Mouse (Mus musculus) hindlimb bud, embryonic 11.5 days (tissue): ENCODE data around the gene 9530003J23Rik.
"Not testable (repeated sequence)": the region's sequence is repeated elsewhere in the genome, so short reads cannot be mapped to it uniquely, and the experiment has no call there.

Experiments used
- DNase-seq: peaks from one replicate; pipeline ENCODE4 v3.0.0-alpha.2; 2012; ENCODE audit warnings: low read depth, low spot score; ENCODE audit errors: extremely low spot score

The 9530003J23Rik gene

DNA sequence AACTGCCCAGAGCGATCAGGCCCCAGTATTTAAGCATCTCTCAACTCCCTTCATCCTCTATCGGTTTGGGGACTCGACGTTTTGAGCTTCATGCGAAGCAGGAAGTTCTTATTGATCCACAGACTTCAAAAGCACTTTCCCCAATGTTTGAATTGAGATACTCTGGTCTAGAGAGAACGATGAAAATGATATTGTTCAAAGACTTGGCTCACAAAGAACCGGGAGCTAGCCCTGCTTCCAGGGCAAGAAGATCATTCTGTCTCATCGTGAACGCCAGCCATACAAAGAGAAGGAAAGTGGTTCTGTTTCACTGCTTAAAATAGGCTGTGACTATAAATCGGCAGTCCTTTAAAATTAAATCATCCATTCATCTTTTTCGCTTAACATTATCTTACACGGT lies at the start of gene 9530003J23Rik:
9530003J23Rik (minus strand) TSS at position 101 of the 400 bp plus-strand sequence.
- DNase-seq = no peak

DNA sequence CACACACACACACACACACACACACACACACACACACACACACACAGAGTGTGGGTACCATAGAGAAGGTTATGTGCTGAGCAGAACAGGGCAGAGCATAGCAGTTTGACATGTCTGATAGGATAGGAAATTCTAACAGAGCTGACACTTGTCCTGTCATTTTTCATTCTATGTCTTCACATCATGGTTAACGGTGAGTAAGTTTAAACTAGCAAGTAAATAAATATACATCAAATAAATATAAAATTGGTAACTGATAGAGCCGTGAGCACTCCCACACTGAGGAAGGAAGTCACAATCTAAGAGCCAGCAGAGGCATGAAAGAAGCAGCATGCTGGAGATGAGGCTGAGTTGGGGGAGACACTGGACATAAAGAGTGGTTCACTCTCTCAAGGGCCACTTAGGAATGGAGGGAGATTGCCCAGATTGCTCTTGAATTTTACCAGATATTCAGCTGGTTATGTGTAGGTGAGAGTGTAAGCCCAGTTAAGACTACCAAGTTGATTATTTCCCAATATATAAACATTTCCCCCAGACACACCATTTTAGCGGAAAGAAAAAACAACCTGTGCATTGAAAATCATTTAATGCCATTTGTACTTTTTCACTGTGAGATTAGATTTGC lies 48.8 kb upstream of the 9530003J23Rik start:
- DNase-seq = no peak

DNA sequence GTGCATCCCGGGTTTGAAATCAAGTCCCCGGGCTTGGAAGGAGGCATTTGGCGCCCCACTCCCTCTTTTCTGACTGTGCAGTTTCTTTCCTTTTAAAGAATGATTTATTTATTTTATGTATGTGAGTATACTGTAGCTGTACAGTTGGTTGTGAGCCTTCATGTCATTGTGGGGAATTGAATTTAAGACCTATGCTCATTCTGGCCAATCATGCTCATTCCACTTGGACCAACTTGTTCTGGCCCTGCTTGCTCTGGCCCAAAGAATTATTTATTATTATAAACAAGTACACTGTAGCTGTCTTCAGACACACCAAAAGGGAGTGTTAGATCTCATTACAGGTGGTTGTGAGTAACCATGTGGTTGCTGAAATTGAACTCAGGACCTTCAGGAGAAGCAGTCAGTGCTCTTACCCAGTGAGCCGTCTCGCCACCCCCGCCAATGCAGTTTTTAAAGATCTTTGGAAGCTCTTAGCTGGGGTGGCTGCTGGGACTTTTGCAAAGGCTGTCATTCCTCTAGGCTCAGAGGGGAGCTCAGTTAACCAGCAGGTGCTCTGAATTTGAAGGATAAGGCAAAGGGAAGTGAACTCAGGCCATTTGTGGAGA lies 48.0 kb upstream of the 9530003J23Rik start:
- no peak for DNase-seq

DNA sequence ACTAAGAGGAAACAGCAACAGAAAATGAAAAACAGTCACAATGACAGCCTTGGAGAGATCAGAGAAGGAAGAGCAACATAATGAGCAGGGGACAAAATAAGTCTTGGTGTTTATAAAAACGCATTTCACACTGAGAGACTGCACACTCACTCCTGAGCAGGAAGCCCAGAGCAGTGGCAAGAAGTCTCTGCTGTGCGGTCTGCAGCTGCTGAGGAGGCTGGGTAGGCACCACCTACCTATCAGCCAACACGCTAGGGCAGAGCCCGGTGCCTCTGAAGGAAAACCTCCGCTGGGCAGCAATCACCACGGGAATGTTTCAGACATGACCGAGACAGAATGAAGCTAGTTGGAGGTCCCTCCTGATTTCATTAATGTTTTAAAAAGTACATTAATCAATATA lies 47.1 kb upstream of the 9530003J23Rik start:
- not testable (repeated sequence) for DNase-seq

DNA sequence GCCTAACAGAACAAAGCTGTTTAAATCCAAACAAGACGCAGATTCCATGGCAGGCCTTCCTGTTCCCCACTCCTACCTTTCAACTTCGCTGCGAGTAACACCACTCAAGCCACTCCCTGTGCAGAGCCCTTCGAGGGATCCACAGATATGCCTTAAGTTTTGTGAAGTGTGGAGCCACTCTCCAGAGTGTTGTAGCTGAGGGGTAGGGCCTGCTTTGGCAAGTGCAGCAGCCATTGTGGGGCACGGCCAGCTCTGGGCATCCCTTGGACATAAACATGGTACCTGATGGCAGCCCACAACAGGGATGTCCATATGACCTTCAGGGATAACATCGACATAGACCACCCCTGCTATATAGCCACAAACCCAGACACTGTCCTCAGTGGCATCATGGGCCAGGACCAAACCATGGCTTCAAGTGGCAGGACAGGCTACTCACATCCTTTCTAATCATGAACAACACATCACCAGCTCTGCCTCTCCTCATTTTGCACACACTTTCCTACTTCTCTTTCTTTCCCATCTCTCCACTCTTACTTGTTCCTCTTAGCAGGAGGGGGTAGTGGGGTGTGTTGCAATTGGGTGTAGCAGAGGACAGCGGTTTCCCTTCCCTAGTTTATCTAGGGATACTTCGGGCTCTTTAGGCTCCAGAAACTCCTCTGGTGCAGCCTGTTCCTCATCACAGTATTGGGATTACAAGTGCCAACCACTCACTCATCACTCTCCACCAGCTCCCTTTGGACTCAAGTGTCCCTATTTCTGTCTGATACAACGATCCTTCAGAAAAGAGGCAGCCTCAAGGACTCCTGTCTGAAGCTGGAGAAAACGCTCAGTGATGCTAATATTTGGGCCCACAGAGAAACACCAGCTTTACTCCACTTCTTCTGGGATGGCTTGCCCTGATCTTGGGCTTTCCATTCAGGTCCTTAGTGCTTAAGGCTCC lies 46.3 kb upstream of the 9530003J23Rik start:
- DNase-seq = no peak

DNA sequence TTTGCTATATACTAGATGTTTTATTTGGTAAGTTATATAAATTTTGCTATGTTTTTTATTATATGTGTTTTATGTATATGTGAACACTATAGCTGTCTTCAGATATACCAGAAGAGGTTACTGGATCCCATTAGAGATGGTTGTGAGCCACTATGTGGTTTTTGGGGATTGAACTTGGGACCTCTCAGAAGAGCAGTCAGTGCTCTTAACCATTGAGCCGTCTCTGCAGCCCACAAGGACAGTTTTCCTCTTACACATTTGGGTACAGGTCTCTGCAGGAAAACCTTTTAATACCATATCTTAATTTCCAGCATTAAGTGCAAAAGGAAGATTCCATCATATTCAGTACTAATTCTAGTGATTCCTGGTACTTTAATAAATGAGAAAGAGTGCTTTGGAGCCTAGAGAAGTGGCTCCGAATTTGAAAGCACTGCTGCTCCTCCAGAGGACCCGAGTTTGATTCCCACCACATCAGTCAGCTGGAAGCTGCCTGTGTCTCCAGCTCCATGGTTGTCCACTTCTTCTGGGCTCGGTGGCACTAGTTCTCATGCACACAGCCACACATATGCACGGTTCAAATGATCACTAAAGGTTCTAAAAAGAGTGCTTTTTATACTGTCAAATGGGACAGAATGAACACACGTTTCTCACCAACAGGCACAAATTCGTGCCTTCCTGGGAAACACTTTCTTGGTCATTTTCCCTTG lies 45.5 kb upstream of the 9530003J23Rik start:
- DNase-seq = no peak

DNA sequence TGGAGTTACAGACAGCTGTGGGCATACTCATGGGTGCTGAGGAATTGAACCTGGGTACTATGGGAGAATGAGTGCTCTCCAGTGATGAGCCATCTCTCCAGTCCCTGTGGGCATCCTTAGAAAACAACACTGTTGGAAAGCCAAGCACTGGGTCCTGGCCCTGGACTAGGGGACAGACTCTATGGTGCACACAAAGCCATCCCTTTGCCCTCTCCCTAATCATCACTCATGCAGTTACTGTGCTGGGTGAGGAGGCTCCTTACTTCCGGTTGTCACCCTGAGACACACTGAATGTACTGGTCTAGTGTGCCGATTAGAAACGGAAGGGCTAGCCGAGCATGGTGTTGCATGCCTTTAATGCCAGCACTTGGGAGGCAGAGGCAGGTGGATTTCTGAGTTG lies 44.7 kb upstream of the 9530003J23Rik start:
- not testable (repeated sequence) for DNase-seq

DNA sequence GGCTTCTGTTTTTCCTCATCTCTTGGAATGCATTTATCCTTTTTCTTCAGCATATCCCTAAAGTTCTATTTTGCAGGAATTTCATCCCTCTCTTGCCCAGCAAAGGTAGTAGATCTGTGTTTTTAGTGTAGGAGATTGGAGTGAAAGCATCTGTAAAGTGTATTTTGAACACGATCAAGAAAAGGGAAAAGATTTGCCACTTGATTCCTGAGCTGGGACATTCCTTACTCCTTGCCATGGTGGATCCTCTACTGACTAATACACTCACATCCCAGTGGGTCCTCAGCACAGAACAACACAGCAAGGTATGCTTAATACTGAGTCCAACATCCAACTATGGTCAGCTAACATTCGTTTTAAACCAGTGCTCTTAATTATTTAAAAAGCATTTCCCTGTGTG lies 44.0 kb upstream of the 9530003J23Rik start:
- DNase-seq = no peak

DNA sequence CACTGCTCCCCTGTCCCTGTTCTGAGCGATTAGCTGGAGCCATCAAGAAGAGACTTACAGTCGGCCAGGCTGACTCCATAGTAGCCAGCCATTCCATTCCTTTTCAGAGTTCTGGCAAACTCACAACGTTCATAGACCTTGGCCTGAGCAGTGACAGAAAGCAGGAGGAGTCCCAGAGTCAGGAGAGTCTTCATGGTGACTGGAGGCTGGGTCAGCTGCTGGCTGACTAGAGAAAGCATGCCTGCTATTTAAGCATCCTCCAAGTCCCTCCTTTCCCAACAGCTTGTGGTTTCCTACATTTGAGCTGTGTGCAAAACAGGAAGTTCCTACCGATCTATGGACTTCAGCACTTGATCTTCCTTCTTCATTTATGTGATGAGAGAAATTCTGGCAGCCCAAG lies 43.5 kb upstream of the 9530003J23Rik start, which contains the start of gene Lyz2:
Lyz2 (minus strand) TSS at position 273 of the 400 bp plus-strand sequence.
- no peak for DNase-seq

DNA sequence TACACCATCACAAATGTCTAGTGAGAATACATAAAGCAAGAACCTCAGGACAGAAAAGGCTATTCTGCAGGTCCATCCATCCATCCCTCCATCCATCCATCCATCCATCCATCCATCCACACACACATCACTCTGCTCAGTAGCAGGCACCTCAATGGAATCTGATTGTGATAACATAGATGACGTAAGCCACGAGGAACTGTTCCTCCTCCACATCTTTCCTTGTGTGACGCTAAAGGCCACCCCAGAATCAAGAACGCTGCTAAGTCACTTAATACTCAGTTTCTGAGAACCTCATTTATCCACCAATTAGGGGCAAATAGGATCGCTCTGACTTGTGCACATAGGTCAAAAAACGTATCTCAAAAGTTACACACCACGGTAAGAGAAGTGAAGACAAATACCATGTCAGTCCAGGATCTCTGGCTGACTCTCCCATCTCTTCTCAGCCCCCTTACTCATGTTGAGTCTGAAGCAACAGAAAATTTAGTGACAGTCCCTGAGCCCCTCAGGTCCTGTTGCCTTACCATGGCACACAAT lies 42.9 kb upstream of the 9530003J23Rik start:
- no peak for DNase-seq

DNA sequence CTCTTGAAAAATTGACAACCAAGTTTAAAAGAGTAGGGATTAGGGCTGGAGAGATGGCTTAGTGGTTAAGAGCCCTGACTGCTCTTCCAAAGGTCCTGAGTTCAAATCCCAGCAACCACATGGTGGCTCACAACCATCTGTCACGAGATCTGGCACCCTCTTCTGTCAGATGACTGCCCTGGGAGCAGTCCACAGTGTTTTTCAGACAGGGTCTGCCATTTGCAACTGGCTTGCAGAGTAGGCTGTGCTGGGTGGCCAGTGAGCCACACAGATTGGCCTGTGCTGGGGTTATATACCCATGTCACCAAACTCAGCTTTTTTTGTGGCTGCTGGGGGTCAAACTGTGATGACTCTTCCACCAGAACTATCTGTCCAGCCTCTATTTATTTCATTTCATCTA lies 41.5 kb upstream of the 9530003J23Rik start:
- DNase-seq = no peak

DNA sequence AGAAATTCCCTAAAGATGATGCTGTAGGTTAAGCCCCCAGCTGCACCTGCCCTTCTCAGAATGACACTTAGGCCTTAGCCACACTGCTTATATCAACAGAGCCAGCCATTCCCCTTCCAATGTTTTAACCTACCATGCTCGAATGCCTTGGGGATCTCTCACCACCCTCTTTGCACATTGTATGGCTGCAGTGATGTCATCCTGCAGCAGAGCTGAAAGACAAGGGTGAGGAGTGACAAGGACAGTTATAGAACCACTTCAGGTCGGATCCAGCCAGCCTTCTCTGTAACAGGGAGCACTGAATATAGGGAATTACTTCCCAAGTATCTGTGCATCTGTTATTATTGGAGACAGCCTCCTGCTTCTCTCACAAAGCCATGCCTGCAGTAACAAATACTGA lies 40.0 kb upstream of the 9530003J23Rik start:
- DNase-seq = not testable (repeated sequence)

DNA sequence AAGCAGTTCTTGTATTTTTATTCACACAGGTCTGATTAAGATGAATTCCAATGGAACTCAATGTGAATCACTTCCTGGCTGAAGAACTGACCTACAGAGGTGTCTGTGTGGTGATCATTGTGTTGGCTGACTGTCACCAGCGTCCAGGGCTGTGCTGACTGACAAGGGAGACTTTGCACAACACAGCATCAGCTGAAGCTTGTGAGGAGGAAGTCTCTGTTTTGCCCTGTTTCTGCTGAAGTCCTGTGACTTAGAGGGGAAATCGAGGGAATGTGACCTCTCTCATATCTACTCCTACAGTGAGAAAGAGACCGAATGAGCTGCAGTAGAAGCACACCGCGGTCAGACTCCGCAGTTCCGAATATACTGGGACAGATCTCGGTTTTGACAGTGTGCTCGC lies 39.3 kb upstream of the 9530003J23Rik start:
- not testable (repeated sequence) for DNase-seq

DNA sequence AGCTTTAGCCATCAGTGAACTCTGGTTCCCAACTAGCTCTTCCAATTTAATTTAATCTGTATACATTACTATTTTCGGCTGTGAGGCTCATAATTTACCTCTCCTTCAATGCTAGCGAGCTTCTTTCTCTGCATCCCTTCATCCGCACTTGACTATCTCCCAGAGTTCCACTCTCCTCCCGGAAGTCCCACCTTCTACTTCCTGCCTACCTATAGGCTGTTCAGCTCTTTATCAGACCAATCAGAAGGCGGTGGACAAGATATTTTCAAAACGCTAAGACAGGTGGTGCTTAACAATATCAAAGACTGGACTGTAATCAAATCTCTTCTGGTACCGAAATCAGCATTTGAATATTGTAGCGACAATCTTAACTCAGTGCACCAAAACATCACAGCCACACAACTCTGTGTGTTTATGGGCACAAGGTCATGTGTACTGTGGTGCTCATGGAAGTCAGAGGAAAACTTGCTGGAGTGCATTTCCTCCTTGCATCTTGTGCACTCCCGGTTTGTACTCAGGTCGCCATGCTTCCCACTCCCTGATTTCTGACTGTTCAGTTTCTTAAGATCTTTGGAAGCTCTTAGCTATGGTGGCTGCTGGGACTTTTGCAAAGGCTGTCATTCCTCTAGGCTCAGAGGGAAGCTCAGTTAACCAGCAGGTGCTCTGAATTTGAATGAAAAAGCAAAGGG lies 37.3 kb upstream of the 9530003J23Rik start:
- DNase-seq = no peak

DNA sequence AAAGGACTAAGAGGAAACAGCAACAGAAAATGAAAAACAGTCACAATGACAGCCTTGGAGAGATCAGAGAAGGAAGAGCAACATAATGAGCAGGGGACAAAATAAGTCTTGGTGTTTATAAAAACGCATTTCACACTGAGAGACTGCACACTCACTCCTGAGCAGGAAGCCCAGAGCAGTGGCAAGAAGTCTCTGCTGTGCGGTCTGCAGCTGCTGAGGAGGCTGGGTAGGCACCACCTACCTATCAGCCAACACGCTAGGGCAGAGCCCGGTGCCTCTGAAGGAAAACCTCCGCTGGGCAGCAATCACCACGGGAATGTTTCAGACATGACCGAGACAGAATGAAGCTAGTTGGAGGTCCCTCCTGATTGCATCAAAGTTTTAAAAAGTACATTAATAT lies 36.1 kb upstream of the 9530003J23Rik start:
- DNase-seq = not testable (repeated sequence)

DNA sequence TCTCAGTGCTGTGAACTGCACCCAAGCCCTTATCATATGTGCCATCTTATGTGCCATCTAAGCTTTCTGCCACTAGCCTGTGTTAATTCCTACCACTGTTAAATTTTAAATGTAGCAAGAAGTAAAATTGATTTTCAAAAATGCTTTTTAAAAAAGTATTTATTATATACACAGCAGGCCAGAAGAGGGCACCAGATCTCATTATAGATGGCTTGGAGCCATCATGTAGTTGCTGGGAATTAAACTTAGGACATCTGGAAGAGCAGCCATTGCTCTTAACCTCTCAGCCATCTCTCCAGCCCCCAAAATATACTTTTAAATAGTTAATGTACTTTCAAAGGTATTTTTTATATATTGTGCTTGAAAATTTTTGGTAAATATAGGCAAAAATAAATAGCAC lies 33.5 kb upstream of the 9530003J23Rik start:
- no peak for DNase-seq

DNA sequence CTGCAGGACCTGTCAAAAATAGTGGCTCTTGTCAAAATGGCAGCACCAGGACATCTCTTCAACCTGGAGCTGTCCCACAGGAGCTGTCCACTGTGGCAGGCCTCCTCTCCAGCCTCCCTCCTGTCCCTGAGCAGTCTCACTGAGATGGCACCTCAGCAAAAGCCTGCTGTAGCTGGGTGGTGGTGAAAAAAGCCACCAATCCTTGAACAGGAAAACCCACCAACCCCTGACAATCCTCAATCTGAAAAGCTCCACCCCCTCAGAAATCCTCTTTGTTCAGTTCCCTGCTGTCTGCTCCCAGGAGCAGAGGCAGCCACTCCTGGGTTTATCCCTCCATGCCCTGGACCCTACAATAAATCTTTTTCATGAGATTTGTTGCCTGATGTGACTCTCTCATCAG lies 21.4 kb upstream of the 9530003J23Rik start:
- DNase-seq = no peak

DNA sequence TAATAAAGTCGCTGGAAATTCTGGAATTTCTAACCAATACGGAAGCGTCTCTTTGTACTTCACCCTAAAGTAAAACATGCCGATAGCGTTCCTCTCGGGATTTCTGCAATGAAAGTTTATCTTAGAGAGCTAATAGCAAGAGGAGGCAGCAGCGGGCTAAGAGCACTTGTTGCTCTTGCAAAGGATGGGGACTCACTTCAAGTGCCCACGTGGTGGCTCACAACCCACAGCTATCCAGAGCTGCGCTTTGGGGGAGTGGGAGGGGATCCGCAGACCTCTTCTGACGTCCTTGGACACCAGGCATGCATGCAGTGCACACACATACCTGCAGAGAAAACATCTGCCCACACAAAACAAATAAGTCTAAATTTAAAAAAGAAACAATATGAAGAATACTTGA lies 2.6 kb downstream of the 9530003J23Rik start:
- no peak for DNase-seq

DNA sequence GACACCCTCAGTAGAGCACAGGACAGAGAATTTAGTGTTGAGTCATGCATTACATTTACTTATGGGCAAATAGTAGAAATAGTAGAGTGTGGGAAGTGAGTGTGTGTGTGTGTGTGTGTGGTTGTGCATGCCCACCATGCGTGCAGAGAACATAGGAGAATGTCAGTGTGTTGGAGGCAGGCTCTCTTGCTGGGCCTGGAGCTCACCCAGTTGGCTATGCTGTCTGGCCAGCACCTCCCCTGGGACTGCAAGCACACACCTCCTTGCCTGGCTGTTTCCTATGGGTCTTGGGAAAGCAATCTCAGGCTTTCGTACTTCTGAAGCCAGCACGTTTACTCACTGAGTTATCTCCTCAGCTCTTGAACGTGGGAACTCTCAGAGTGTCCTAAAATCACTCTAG lies 3.7 kb downstream of the 9530003J23Rik start:
- no peak for DNase-seq

DNA sequence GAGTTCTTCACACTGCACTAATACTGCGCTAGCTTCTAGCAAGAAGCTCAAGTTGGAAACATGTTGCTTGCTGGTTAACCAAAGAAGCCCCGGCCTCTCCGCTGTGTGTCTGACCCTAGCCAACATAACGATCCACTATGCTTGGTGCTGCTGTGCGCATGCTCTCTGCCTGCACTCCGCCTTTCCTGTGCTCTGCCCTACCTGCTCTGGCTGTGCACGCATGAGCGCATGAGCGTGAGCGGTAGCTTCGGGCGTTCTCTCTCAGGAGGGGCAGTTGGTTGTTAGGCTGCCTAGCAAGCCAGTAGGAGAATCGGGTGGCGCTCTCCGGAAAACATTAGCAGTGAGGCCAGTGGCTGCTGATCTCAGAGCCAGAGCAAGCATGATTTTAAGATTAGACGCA lies 8.7 kb downstream of the 9530003J23Rik start:
- no peak for DNase-seq
